Mouse (Mus musculus): ENCODE data around the gene Pml.

The Pml gene

DNA sequence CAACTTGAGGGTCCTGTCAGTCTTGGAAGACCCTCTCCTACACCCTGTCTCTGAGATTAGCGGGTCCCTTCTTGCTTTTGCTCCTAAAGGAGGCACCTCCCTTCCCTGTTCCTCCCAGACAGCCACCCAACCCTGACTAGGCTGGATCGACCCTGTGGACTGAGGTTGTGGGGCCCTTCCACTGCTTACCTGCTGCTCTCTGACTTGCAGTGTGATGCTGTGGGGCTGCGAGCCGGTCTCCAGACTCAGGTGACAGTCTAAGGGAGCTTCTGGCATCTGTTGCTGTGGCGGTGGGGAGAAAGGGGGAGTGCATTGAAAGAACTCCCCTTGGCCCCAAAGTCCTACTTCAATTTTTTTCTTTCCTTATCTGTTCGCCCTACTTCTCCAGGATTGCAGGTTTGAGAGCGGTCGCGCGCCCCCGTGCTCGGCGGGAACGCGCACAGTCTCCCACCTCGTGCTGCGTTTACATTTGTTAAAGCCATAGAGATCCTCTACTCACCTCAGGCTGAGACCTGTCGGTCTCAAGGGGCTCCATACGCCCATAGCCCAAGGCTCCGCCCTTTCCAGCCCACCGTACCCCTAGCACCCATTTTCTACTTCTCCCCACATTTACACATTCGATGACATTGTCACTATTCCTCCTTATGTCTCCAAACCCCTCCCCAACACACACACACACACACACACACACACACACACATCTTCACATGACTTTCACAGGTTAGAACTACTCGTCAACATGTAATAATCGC is 48.3 kb downstream of the Pml start:
- DNase-seq = no peak

DNA sequence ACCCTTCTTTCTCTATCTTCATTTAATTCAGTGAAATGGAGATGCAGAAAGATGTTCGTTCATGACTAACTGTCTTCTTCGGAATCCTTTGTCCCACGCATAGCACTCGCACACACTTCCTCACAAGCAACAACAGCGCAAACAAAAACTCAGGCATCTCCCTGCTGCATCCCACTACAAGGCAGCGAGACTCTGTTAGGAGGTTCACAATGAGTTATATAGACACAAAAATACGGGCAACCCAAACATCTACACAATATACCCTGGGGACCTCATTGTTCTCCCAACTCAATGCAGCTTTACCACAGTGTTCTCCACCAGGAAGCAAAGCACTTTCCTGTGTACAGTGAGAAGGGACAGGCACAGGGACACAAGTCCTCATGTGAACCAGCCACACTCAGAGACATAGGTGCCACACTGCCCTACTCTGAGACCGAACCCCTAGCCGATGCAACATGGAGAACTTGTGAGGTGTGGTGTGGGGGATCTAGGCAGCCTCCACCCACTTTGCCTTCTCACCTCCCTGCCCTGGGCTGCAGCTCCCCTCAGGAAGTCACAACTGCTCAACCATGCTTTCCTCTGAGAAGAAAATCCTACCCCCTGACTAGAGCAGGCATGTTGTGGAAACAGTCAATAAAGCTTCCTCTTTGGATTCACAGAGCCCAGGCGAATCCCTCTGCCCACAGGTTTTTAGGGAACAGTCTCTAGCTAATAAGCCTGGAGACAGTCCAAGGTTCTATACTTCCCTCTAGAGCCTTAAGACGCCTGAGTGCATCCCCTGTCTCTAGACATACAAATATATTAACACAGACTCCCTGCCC is 49.1 kb downstream of the Pml start:
- no peak for DNase-seq

DNA sequence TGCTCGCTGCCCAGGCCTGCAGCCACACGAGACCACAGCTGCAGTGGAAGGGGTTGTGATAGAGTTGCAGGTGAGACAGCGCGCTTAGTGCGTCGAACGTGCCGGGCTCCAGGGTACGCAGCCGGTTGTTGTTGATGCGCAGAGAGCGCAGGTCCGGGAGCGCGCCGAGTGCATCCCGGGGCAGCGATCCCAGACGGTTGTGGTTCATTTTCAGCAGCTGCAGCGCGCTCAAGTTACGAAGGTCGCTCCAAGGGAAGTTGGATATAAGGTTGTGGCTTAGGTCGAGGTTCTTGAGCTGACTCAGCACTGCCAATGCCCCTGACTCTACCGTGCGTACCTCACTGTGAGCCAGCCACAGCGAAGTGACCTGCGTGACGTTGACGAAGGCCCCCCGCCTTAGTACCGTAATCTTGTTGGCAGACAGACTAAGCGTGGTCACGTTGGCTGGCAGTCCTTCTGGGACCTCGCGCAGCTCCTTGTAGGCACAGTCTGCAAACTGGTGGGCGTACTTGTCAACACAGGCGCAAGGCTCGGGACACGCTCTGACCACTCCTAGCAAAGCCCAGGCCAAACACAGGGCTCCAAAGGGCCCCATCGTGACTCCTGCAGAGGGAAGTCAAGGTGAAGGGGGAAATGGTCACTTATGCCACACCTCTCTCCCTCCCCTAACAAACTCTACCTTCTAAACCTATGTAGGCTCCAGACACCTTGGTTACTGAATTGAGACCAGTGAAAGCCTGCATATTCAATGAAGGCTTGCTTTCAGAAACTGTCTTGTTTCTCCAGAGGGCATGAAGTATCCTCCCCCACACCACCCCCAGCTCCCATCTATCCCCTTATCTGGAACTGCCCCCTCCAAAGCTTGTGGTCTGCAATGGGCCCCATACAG is 50.0 kb downstream of the Pml start:
- no peak for DNase-seq

DNA sequence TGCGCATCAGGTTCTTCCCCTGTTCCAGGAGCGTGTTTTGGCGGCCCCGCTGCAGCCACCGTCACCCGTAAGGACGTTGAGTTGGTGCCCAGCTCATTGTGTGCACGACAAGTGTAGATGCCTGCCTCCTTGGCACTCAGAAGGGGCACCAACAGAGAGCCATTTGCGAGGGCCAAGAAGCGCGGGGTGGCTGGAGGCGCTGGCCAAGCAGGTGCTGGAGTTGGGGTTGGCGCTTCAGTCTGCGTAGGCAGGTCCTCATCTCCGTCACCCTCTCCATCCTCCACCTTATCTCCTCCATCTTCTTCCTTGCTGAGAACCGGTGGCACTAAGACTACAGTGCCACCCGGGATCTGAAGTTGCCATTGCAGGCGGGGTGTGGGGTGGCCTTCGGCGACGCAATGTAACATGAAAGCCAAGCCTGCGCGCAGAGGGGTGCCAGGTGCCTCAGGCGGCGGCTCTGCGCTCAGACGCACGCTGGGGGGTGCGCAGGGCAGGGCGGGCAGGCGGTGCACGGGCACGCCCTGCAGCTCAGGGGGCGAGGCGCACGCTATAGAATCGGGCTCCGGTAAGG is 50.7 kb downstream of the Pml start:
- peak; percentile 41 for DNase-seq

DNA sequence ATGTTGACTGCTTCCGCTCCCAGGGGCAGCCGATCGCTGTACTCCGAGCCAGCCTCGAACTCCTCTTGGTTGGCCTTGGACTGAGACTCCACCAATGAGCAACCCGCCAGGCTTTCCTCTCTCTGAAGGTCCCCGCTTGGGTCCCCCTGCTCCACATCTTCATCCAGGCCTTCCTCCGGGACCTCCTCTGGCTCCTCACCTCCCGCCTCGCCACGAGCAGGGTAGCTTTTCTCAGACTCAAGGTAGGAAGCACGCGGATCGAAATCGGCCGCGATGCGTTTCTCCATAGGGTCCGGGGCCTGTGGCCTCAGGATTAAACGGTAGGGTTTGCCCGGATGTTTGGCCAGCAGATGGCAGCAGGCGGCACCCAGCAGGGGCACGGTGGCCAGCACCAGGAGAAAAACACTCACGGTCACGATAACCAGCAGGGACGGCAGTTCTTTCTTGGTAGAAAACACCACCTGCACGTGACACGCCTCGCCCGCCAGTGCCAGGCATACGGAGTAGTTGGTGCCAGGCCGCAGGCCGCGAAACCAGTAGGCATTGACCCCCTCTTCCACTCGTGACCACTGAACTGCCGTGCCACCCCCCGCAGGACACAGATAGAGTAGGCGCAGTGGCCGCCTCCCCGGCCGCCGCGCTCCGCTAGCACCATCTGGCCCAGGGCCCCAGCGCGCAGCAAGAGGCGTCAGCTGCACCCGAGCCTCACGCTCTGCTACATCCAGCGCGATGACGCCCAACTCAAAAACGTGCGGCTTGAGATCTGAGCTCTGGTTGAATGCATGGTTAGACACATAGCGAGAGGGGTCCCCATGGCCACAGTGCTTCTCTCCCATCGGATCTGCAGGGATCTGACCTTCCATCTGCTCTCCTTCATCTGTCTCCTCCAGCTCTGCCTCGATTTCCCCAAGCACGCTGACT is 51.5 kb downstream of the Pml start:
- peak; percentile 24 for DNase-seq

DNA sequence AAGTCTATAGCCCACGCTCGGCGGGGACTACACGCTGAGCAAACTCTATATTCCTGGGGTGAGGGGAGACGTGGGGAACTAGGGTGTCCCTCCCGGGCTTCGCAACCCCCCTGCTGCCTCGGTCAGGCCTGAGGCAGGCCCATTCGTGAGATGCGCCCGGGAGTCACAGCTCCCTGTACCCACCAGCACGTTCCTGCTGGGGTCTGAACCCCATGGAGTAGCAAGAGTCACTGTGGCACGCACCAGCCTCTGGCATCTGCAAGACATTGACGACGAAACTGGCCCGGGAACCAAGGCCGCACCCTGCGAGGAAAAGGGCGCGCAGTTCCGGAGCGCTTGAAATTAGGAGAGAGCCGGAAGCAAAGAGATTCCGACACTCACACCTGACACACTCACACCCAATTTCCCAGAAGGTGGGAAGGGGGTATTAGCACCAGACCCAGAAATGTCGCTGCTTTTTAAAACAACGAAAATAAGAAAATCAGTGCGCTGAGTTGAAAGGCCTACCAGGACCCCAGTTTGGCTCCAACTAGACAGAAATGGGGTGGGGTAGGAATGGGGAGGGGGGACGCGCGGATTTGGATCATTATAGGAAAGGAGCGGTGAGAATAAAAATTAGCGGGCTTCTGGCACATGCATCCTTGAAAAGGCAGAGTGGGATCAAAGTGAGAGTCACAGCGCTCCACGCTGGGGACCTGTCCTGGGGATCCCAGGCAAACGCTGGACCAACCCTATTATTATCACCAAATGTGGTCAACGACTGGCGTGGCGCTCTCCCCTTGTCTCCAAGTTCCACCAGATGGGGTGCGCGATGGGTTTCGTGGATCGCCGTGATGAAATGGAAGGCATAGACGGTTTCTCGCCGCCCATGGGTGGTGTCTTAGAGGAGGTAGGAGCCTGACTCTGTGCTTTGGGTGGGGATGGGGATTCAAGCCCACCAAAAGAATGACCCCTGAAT is 52.7 kb downstream of the Pml start:
- no peak for DNase-seq

DNA sequence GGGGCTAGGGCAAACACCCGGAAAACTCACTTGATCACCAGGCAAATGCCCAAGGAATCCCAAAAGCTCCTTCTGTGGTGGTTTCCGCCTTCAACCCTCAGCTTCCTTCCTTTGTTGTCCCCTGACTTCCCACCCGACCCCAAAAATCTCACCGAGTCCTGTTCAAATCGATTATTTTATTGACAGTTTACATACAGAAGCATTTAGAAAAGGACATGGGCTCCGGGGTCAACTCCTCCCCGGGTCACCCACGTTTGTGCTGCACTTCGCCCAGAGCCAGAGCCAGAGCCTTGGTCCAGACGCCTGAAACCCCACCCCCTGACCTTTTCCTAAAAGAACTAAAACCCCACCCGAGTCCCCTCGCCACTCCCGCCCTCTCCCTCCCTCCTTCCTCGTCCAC is 53.4 kb downstream of the Pml start:
- DNase-seq = no peak

DNA sequence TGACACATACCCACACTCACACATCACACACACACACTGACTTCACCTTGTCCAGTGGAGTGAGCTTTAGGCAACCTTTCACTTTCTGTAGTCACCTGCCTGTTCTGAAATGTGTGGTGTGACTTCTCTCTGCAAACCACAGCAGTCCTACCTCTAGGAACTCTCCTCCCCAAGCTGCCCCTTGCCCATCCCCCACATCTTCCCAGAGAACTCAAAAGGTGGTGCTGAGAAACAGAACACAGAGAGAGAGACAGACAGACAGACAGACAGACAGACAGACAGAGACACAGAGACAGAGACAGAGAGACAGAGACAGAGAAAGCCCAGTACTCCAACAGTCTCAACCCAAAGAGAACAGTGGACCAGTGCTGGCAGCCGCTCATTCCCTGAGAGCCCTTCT is 53.9 kb downstream of the Pml start:
- no peak for DNase-seq

DNA sequence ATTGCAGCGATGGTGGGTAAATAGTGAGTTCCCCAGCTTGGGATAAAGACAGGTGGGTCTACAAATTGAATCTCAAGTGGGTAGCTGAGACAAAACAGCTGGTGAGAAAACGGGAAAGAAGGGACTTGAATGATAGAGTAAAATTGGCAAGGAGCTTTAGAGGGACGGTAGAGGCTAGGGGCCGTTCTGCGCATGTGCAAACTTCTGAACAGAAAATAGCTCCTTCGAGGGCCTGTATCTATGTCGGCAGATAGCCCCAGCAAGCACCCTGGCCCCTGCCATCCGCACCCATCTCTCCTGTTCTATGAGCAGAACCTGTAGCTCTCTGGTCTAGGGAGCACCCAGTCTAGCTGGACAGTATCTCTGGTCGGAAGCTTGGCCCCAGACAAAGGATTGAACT is 55.4 kb downstream of the Pml start:
- DNase-seq = no peak

DNA sequence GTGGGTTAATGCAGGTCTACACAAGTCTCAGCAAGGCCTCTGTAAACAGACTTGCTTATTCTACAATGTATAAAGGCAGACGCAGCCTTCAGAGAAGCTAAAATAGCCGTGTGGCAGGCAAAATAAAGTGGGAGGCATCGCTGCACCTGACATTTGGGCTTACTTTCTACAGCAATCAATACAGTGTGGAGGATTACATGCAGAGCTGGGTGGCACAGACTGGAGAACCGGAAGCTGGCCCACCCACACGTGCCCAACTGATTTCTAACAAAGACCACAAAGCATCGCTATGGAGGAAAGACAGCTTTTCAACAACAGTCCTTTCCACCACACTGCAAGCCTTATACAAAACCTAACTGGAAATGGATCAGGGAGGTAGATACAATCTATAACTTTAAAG is 65.1 kb downstream of the Pml start:
- no peak for DNase-seq

DNA sequence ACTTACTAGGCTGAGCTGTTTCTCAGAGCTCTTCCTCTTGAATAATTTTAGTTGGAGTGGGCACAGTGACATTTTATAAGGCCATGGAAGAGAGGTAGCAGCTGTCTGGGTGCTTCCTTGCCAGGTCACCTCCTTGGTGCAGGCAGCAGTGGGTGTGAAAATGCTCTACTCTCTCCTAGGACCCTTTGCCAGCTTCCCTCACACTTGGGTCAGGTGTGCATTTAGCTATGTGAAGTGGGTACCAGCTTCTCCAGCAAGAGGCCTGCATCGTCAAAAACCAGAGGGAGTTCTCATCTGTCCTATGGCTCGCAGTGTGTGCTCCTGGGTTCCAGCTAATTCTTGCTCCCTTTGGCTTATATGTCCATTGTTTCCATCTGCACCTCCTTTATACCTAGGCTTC is 70.2 kb downstream of the Pml start:
- DNase-seq = no peak

DNA sequence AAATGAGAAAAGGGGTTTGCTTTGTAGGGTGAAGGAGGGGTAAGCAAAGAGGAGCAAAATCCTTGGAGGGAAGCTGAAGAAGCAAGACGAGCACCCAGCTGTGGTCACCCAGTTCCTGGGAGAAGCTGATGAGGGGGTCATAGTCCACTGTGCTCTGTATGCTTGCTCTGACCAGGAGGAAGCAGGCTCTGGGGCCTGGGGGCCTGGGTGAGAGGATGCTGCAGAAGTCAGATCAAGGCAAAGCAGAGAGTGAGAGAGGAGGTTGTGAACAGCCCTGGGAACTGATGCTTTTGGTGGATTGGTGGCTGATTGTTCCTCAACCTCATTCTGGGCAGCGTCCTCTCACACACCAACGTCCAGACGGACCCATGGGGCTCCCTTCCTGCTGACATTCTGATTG is 72.4 kb downstream of the Pml start:
- DNase-seq = no peak

DNA sequence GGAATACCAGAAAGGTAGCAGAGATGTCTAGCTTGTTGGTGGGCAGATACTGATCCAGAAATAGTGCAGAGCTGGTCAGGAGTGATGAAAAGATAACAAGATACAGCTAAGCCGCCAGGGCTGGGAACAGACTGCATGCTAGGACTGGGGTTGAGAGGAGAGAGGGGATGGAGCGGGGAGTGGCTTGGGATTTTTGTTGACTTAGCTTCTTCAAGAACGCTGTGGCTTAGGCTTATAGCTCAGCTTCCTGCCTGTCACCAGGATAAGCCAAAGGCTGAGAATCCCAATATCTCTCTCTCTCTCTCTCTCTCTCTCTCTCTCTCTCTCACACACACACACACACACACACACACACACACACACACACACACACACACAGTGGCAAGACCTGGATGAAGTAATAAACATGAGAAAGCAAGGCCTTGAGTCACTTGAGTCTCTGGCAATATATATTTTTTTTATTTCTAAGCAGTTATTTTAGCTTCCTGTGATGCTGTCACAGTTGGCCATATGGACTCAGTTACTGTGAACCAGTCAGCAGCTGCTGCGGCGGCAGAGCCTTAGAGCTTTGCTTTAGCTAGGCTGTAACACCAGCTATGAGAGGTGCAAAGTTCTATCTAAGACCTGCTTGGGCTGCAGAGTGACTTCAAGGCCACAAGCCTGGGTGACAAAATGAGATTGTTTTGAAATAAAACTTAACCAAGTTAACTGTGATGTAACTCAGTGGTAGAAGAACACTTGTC is 73.7 kb downstream of the Pml start:
- DNase-seq = no peak

DNA sequence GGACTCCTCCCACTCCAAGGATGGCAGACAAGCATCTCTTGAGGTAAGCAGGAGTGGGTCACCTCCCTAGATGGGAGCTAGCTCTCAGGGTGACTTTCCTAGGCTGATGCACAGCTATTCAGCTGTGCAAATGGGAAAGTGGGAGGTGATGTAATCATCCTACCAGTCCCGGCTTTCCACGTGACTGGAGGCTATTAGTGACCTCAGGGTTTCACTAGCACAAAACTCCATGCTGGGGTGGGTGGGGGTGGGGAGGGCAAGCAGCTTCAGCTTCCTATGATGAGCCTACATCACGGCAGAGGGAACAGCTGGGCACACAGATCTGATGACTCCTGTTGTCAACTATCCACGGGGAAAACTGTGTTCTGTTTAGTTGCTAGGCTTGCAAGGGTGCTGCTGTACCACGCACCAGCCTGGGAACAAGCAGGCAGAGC is 74.8 kb downstream of the Pml start:
- no peak for DNase-seq

DNA sequence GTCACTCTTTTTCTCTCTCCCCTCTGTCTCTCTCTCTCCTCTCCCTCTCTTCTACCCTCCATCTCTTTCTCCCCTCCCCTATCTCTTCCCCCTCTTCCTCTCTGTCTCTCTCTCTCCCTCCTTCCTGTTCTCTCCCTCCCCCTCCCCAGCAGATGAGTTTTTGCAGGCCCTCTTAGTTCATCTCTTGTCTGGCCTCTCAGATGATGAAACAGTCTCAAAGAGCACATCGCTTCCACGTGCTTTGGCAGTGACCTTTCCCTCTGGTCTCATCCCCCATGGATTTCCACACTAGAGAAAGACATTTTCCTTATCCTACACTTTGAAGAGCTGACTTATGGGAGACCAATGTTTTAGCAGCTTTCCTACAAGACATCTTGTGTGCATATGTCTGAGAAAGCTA is 76.7 kb downstream of the Pml start:
- DNase-seq = no peak

DNA sequence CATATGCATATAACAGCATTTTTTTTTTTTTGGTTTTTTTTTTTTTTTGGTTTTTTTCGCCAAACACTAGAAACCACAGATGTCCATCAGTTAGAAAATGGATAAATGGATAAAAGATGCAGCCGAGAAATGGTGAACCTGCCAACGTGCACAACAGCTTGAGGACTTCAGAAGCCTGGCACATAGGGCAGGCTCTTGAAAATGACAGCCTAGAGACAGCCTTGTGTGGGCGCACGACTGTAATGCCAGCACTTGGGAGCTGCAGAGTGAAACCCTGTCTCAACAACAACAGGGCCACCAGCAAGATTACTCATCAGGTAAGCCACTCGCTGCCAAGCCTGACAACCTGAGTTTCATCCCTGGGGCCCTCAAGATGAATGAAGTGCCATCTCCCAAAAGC is 80.2 kb downstream of the Pml start:
- DNase-seq = no peak

DNA sequence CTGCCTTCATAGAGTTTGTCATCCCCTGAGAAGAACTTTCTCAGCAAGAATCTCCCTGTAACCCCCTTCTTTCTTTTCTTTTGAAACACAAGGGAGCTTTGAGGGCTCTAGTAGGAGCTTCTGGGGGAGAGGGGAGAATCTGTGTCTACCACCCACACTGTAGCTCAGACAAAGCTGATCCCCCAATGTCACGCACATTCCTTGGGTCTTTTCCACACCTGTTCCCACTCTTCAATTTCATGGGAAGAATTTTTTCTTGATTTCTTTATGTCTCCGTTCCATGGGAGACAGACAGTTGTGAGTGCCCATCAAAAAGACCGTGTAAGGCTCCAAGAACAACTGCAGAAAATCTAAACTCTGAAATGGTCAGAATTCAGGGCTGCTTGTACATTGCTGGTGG is 80.7 kb downstream of the Pml start:
- DNase-seq = no peak
